ENCODE assay signal across 7 mouse cellular contexts in genomic region chr2:75609150-75609946, GRCm38 (mm10). TPM values are rescaled to one million over a fixed set of nuclear protein-coding genes. Genes with fewer than 3 reads are reported as not detected.
DNase-seq lines count a peak whose midpoint lies in the region; ATAC-seq lines count a peak whose summit lies in the region.

No protein-coding gene starts in this region.

- H3K4me3 ChIP-seq in intestine, embryonic 16.5 days (ENCODE audit: low read length) = peak overlapping the region; percentile 20
- H3K4me3 ChIP-seq in macrophage (ENCODE audit: inconsistent target) = no peak overlapping the region

- no peaks in the 10 kb centered on the region for H3K27me3 ChIP-seq in intestine, embryonic 16.5 days (replicated peaks; ENCODE audit: control insufficient read depth, insufficient read depth, low read length)

- no peaks in the 10 kb centered on the region for H3K36me3 ChIP-seq in intestine, embryonic 16.5 days (ENCODE audit: control insufficient read depth, insufficient read depth, low read length)
- no peaks in the 10 kb centered on the region for H3K36me3 ChIP-seq in macrophage (ENCODE audit: inconsistent target)

- no peak overlapping the region for H3K27ac ChIP-seq in intestine, embryonic 16.5 days (ENCODE audit: low read length)
- peak overlapping the region; percentile 14; the same call in 1 of the 2 replicates for H3K27ac ChIP-seq in macrophage

- peak overlapping the region; percentile 54 for H3K9ac ChIP-seq in intestine, embryonic 16.5 days (ENCODE audit: low read depth, low read length)

- ATAC-seq in intestine, embryonic 16.5 days = no peak

- H3K79me2 ChIP-seq in macrophage (ENCODE audit: inconsistent target) = no peaks in the 10 kb centered on the region; the same call in 1 of the 2 replicates

- H3K4me1 ChIP-seq in intestine, embryonic 16.5 days (ENCODE audit: control insufficient read depth, insufficient read depth, low read length) = peaks cover 24% of the 10 kb centered on the region

- peak overlapping the region; percentile 38 for H3K4me2 ChIP-seq in intestine, embryonic 16.5 days (ENCODE audit: low read depth, low read length)

- peak; percentile 70 for DNase-seq in ES-CJ7 (ENCODE audit: low read depth, low spot score)
- DNase-seq in adrenal gland, adult 2 months = peak; percentile 70
- peak; percentile 92 for DNase-seq in gonadal fat pad, adult 2 months (ENCODE audit: low read depth)
- DNase-seq in adipocyte (ENCODE audit: low spot score) = no peak
- no peak for DNase-seq in B cell, adult 2 months

- H3K9me3 ChIP-seq in intestine, embryonic 16.5 days (ENCODE audit: control insufficient read depth, low read length) = no peaks in the 10 kb centered on the region

- WGBS in intestine, embryonic 16.5 days = 34% methylated on average over 27 of the region's 27 CpGs
- 45% methylated on average over 27 of the region's 27 CpGs for WGBS in macrophage (ENCODE audit: missing documents)

RNA-seq across cellular contexts. Expression of gene Hnrnpa3, which starts 49.7 kb away (rescaled TPM):
- total RNA-seq in adrenal gland, adult 2 months (2021) = 100 to 1,000 TPM; 311 to 403 TPM
- polyA plus RNA-seq in adrenal gland, adult 2 months (2012; rRNA removed) = 3.7 and 3.8 TPM in 2 replicates
- polyA plus RNA-seq in gonadal fat pad, adult 2 months (2012; rRNA removed) = 28.6 and 44.9 TPM in 2 replicates
- polyA plus RNA-seq in intestine, embryonic 16.5 days (2015; fragmentation: Nextera tagmentation; extraction: Ambion mirVana) = 215 and 254 TPM in 2 replicates
- total RNA-seq in macrophage (2018; cell fraction: chromatin; rRNA removed) = 100 to 1,000 TPM; 404 to 869 (median 663) TPM
- total RNA-seq in macrophage (2018; cell fraction: cytosol; rRNA removed) = 100 to 1,000 TPM; 291 to 595 (median 415) TPM
- total RNA-seq in macrophage (2018; cell fraction: nucleus; rRNA removed) = 100 to 1,000 TPM; 332 to 659 (median 518) TPM
- polyA plus RNA-seq in macrophage (2018) = 346 to 1,286 TPM (median 601 TPM) in 3 replicates

Comparison
In these comparisons a context has a peak if more than half of its experiments do, and no peak if none do; other contexts are left out.
1. DNase-seq: peak in ES-CJ7 (single experiment), adrenal gland, adult 2 months (single experiment) and gonadal fat pad, adult 2 months (single experiment); none in adipocyte (single experiment) and B cell, adult 2 months (0 of 2).